Mouse (Mus musculus) megakaryocyte progenitor cell, adult 5-6 weeks (primary cell): ENCODE results near the gene Susd4. TPM values are rescaled to one million over a fixed set of nuclear protein-coding genes. Genes with fewer than 3 reads are reported as not detected.

Experiments used
- ATAC-seq: replicated peaks from 2 replicates; pipeline ENCODE4 v1.8.0; 2016; ENCODE audit warnings: mild to moderate bottlenecking, moderate TSS enrichment, inconsistent platforms; ENCODE audit not compliant: poor library complexity
- total RNA-seq, 2 experiments: library from RNA; stranded (forward) in 1 of 2; stranded (reverse) in 1 of 2; fragments of 157-497, 149-512 nt in 1 of 2; fragments of 200-1000 nt in 1 of 2; gene quantifications; 2 replicates each; pipeline versions ENCODE4 v1.2.3 to v1.2.4; 2015 to 2017

Susd4 gene
- total RNA-seq (2015) (not detected in 2 replicates), total RNA-seq (2017) (not detected in 2 replicates)

GRCm38 (mm10) chr1:182763716-182764461 lies at the start of gene Susd4:
Susd4 (plus strand) TSS chr1:182763860.
- ATAC-seq, result peak; percentile 73

GRCm38 (mm10) chr1:182714236-182714935 lies 49.3 kb upstream of the Susd4 start:
- ATAC-seq, result no peak

GRCm38 (mm10) chr1:182727541-182727940 lies 36.1 kb upstream of the Susd4 start:
- ATAC-seq, result no peak

- ATAC-seq, result no peak
Observed at GRCm38 (mm10) chr1:182729002-182729401, 34.7 kb upstream of the Susd4 start.

- no peak for ATAC-seq
Observed at GRCm38 (mm10) chr1:182732695-182733094, 31.0 kb upstream of the Susd4 start.

- no peak for ATAC-seq
Observed at GRCm38 (mm10) chr1:182735891-182736290, 27.8 kb upstream of the Susd4 start.

- ATAC-seq, result no peak
Observed at GRCm38 (mm10) chr1:182747081-182747480, 16.6 kb upstream of the Susd4 start.

GRCm38 (mm10) chr1:182747834-182748233 lies 15.8 kb upstream of the Susd4 start:
- ATAC-seq, result no peak

- ATAC-seq, result no peak
Observed at GRCm38 (mm10) chr1:182749080-182749479, 14.6 kb upstream of the Susd4 start, which contains the start of gene Ccdc185. Ccdc185 (minus strand) TSS chr1:182749180.

- no peak for ATAC-seq
Observed at GRCm38 (mm10) chr1:182751301-182751700, 12.4 kb upstream of the Susd4 start.

GRCm38 (mm10) chr1:182753694-182754093 lies 10.0 kb upstream of the Susd4 start:
- ATAC-seq, result no peak

GRCm38 (mm10) chr1:182754865-182755264 lies 8.8 kb upstream of the Susd4 start:
- peak; percentile 44 for ATAC-seq

GRCm38 (mm10) chr1:182758783-182759182 lies 4.9 kb upstream of the Susd4 start:
- ATAC-seq, result no peak

GRCm38 (mm10) chr1:182763191-182763715 lies 407 bp upstream of the Susd4 start:
- ATAC-seq, result 0 out of 2 replicates have a peak, but pooled peaks have one; percentile 3

- no peak for ATAC-seq
Observed at GRCm38 (mm10) chr1:182764541-182765281, 1.1 kb downstream of the Susd4 start.

- no peak for ATAC-seq
Observed at GRCm38 (mm10) chr1:182775576-182775975, 11.9 kb downstream of the Susd4 start.

GRCm38 (mm10) chr1:182776749-182777410 lies 13.2 kb downstream of the Susd4 start:
- ATAC-seq, result no peak

GRCm38 (mm10) chr1:182778225-182778624 lies 14.6 kb downstream of the Susd4 start:
- ATAC-seq, result no peak

- no peak for ATAC-seq
Observed at GRCm38 (mm10) chr1:182779024-182779520, 15.4 kb downstream of the Susd4 start.

GRCm38 (mm10) chr1:182783774-182784173 lies 20.1 kb downstream of the Susd4 start:
- ATAC-seq, result no peak
